Mouse (Mus musculus): ENCODE measurements around the gene Abca1. TPM values are rescaled to one million over a fixed set of nuclear protein-coding genes. Genes with fewer than 3 reads are reported as not detected.

The Abca1 gene
- polyA plus RNA-seq (2017; shearing (Covaris generic)), result 1.6 TPM

DNA sequence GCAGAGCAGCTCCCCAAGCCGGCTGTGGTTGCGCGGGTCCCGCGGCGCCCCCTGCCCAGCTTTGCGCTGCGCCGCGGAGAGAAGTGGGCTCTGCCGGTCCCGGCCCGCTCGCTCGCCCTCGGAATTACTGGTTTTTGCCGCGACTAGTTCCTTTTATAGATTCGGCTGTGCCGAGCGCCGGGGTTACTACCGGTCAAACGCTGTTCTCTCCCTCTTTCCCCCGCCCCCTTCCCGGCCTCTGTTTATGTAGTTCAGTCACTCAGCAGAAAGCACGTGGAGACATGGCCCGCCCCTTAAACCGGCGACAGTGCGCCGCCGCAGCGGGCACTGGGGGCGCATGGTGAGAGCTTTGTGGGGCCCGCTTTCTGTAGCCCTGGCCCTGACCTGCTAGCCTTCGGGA, at the start of gene Abca1:
TSS of gene Abca1 (minus strand) at position 129 of the 400 bp plus-strand sequence.

DNA sequence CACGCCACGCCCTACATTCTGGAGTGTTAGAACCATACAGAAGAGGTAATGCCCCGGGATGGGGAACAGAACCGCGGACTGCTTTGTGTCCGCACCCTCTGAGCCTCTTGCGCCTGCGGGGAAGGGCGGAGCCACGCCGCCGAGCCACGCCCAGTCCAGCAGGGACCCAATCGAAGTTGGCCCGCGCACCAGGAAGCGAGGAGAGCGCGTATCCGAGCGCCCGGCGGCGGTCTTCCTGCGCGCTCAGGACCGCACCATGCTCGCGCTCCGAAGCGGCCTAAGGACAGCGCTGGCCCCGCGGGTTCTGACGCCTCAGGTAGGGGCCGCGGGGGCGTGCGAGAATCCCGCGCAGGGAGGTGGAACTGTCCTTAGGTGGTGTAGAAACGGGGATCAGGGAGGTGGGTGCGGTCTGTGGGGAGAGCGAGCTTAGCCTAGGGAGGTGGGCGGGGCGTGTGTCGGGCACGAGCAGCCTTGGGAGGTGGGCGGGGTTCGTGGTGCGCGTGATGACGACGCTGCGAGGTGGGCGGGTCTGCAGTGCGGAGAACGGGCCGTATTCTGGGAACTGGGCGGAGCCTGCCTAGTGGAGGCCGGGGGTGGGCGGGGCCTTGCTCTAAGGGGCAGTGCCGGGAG, 147.8 kb downstream of the Abca1 start, which contains the start of gene Nipsnap3b:
TSS of gene Nipsnap3b (plus strand) at position 149 of the 630 bp plus-strand sequence.

DNA sequence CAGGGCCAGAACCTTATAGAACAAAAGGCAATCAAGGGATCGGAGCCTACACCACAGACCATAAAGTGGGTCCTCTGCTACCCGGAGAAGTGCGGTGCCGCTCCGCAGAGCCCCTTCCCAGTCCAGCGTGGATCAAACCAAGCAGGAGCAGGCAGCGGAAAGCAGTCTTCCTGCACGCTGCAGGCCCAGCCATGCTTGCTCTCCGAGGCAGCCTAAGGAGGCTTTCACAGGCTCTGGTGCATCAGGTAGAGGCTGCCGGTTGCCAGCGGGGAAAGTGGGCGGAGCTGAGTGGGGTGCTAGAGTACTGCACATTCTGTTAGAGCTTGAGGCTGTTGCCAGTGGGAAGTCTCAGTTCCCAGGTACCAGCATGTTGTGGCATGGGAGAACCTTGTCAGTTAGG, 170.4 kb downstream of the Abca1 start, which contains the start of gene Nipsnap3a:
TSS of gene Nipsnap3a (plus strand) at position 25 of the 400 bp plus-strand sequence.

Other genes with a start within 250 kb of the Abca1 start
- gene Olfr272, start 240.7 kb downstream of the Abca1 start, polyA plus RNA-seq (2017; shearing (Covaris generic)), result not detected
- gene Olfr270, start 195.3 kb downstream of the Abca1 start, polyA plus RNA-seq (2017; shearing (Covaris generic)), result not detected
- 0.46 TPM for gene Nipsnap3a, start 170.6 kb downstream of the Abca1 start, polyA plus RNA-seq (2017; shearing (Covaris generic))
- gene Nipsnap3b, start 148.0 kb downstream of the Abca1 start, polyA plus RNA-seq (2017; shearing (Covaris generic)), result 82.3 TPM